Mouse (Mus musculus) ES-Bruce4 (cell line): Measurements from ENCODE around the gene Papola.

Experiments used
- CTCF ChIP-seq: IDR thresholded peaks from one replicate; pipeline ENCODE4 v1.8.1; 2011; ENCODE audit warnings: low read depth, low read length
- EP300 ChIP-seq: IDR thresholded peaks from 2 replicates; pipeline ENCODE4 v1.6.1; 2011; ENCODE audit warnings: low read depth, low read length; ENCODE audit not compliant: insufficient read depth
- POLR2A ChIP-seq: IDR thresholded peaks from one replicate; pipeline ENCODE4 v1.8.1; 2011; ENCODE audit warnings: low read length; ENCODE audit not compliant: insufficient read depth

DNA sequence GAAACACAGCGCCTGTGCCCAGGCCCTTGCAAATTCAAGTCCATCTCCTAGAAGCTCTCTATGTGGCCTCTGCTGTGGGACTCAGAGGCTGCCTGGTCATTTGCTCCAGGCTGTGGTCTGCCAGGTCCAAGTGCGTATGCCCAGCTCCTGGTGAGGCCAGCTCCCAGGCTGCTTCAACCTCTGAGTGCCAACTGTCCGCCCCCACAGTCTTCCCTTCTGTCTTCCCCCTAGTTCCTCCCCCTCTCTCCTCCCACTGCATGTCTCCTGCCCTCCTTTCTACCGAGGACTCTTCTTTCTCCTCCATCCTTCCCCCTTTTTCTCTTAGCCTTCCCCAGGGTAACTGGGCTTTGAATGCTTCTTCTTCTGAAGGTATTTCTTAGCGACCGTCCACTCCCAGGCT is 77.6 kb downstream of the Papola start:
- no peak for TF ChIP-seq CTCF
- TF ChIP-seq POLR2A, result no peak
- TF ChIP-seq EP300, result no peak
